Mouse (Mus musculus): ENCODE results near the gene Rfxap.

Gene Rfxap

GRCm38 (mm10) chr3:54807666-54808217 is at the start of gene Rfxap:
Gene Rfxap, minus strand, starts transcription at chr3:54807791.
- peak; percentile 97 for DNase-seq (ENCODE audit: low read depth, low spot score)

- no peak for DNase-seq (ENCODE audit: low read depth, low spot score)
These were observed 27.8 kb upstream of the Rfxap start for GRCm38 (mm10) chr3:54835421-54835820.

GRCm38 (mm10) chr3:54832491-54832890 is 24.9 kb upstream of the Rfxap start:
- no peak for DNase-seq (ENCODE audit: low read depth, low spot score)

GRCm38 (mm10) chr3:54822526-54822925 is 14.9 kb upstream of the Rfxap start:
- DNase-seq (ENCODE audit: low read depth, low spot score): no peak

DNA sequence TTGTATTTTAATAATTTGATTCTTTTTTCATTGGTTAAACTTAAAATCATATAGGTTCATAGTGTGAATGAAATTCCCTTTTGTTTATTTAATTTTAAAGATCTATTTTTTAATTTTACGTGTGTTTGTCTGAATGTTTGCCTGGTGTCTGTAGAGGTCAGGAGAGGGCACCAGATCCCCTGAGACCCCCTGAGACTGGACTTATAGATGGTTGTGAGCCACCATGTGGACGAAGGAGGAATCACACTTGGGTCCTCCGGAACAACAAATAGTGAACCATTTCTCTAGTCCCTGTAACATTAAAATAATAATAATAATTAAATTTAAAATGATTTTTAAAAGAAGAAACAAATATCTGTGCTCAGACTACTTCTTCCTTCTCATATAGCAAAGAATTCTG is 7.7 kb upstream of the Rfxap start:
- peak; percentile 75 for DNase-seq (ENCODE audit: low read depth, low spot score)

- DNase-seq (ENCODE audit: low read depth, low spot score): no peak
These were observed 7.0 kb upstream of the Rfxap start for GRCm38 (mm10) chr3:54814622-54815021.

- DNase-seq (ENCODE audit: low read depth, low spot score): no peak
These were observed 5.9 kb upstream of the Rfxap start for GRCm38 (mm10) chr3:54813418-54813988.

GRCm38 (mm10) chr3:54811616-54812015 is 4.0 kb upstream of the Rfxap start:
- no peak for DNase-seq (ENCODE audit: low read depth, low spot score)

- no peak for DNase-seq (ENCODE audit: low read depth, low spot score)
These were observed 1.5 kb upstream of the Rfxap start for GRCm38 (mm10) chr3:54809111-54809510.

DNA sequence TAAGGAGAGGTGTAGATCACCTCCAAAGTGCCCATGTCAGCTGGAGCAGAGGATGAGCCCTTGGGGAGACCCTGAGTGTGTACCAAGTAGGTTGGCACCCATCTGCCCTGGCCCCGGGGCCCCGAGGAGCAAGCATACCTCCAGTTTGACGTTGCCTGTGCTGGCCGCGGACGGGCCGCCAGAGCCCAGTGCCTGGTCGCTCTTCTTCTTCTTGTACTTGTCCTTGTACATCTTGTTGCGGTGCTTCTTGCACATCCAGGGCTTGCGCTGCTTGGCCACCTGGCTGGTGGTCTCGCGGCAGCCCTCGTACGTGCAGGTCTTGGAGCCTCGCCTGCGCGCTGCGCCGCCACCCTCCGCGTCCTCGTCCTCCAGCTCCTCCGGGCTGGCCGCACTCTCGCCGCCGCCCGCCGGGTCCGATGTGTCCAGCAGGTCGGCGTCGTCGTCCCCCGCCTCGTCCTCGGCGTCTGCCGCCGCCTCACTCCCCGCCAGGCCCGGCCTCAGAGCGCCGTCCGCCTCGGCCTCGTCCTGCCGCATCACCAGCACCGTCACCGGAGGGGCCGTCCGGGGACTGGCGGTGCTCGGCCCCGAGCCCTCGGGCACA is 430 bp downstream of the Rfxap start:
- no peak for DNase-seq (ENCODE audit: low read depth, low spot score)

- no peak for DNase-seq (ENCODE audit: low read depth, low spot score)
These were observed 3.9 kb downstream of the Rfxap start for GRCm38 (mm10) chr3:54803713-54804112.

GRCm38 (mm10) chr3:54797211-54797610 is 10.4 kb downstream of the Rfxap start:
- DNase-seq (ENCODE audit: low read depth, low spot score): peak; percentile 48

DNA sequence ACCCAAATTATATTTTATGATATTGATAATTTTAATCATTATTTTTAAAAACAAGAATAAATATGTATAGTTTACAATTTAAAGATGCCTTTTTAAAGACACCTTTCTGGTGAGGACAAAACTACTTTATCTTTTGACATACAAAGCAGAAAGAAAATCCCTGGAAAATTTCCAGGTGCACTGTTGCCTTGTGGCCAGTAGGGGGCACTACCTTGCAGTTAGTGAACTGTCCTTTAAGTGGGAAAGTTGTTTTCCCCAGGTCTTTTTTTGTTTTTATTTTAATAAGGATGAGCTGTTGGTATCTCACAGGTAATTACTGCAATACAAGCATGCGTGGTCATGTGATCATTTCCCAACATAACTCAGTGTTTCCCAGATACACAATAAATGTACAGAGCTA is 11.8 kb downstream of the Rfxap start:
- no peak for DNase-seq (ENCODE audit: low read depth, low spot score)

- DNase-seq (ENCODE audit: low read depth, low spot score): no peak
These were observed 12.2 kb downstream of the Rfxap start for GRCm38 (mm10) chr3:54795379-54795778.

- DNase-seq (ENCODE audit: low read depth, low spot score): no peak
These were observed 13.8 kb downstream of the Rfxap start for GRCm38 (mm10) chr3:54793762-54794161.

DNA sequence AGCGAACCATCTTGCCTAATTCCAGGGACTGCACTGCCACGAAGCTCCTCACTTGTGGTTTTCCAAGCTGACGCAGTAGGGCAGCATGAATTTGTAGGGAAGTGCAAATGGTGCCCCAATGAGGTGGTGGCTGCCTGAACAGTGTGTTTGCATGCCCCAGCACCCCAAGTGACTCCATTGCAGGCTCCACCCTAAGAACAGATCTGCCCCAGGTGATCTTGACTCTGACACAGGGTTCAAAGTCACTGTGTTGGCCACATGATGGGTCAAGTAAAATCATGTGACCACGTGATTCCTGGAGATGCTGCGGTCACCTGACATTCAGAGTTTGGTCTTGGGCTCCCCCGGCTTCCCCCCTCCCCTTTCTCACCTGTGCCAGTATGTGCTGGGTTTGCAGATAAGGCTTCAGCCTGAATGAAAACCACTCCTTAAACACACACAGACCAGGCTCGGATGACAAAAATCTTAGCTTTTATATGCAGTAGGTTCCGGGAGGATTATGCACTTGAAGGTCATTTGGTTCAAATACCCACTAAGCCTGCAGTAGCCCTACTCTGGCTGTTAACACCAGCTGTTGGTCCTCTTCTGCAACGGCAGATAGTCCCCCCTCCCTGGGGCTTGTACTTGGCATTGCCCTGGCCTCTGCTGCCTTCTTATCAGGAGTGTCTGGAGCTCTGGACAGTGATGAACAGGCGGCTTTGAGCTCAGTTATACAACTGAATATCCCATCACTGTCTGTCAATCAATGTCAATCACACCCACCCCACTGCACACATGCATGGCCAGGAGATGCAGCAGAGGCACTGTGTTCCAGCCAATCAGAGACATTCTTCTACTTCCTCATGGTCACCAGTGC is 15.5 kb downstream of the Rfxap start:
- DNase-seq (ENCODE audit: low read depth, low spot score): no peak

DNA sequence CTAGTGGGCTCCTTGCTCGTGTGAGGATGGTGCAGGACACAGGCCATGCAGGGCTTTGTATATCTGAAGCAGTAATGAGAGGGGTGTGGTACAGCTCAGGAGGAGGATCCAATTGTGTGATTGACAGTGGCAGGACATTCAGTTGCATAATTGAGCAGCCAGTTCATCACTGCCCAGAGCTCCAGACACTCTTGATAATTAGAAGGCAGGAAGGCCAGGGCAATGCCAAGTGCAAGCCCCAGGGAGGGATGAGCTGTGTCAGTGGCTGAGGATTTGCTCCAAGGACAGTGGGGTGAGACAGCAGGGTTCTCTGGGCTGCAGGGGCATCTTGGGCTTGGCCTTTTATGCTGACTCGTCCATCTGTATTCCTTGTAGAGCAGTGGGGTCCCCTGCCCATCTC is 17.0 kb downstream of the Rfxap start:
- DNase-seq (ENCODE audit: low read depth, low spot score): no peak

DNA sequence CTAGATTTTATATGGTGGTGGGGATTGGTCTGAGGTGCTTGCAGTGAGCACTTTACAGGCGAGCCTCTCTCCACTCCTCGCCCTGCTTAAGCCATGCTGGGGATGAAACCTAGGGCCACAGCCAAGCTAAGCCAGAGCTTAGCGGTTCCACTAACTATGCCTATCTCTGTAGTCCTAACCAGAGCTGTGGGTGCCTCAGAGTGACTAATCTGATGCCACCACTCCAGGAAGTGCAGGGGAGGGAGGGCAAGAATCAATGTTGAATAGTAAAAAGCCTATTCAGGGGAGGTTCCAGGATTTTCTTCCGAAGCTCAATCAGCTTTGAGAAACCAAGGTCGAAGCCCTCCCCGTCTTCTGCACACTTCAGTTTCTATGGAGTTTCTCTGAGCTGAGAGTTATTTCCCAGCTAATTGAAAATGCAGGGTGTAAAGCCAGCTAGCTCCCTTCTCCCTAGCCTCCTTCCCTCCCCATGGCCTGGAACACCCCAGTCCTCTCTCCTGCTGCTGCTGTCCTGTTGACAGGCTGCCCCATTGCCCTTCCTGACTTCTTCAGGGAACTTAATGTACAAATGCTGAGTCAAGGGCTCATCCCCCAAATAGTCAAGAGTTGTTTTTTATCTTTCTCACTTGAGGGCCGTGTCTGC is 31.5 kb downstream of the Rfxap start:
- DNase-seq (ENCODE audit: low read depth, low spot score): no peak

- DNase-seq (ENCODE audit: low read depth, low spot score): no peak
These were observed 34.0 kb downstream of the Rfxap start for GRCm38 (mm10) chr3:54773613-54774012.

DNA sequence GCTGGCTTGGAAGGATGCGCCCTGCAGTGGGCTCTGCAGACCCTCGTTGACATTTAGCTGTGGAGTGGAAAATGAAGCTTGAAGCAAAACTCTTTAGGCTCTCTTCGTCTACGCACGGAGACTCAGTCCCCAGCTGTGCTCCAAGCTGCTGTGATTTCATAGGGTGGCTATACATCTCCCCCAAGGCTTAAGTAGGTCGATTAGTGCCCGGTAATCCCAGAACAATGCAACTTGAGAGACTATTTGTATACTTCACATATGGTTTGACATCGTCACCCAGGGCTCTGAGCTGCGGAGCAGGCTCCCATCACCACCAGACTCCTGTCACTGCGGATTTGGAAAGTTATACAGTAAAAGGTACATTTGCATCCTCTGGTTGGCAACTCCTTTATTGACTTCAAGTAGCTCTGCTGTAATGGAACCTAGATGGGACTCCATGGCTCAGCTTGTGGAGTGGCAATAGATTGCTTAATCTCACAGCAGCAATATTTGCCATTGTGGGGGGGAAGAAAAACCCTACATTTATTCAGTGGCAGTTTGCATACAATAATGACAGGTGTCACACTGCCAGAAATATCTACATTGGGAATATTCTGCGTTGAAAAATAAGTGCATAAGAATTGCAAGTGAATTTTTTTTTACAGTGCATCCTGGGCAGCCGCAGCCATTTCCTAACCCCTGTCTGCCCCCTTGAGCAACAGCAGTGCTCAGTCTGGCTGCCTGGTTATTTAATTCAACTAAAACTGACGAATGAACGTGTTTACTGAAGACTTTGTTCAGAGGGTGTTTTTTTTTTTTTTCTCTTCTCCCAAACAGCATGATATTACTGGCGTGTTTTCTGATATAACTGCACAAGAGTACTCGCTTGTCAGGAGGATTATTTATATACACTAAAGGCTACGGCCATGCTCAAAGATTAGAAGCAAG is 38.0 kb downstream of the Rfxap start:
- DNase-seq (ENCODE audit: low read depth, low spot score): no peak

DNA sequence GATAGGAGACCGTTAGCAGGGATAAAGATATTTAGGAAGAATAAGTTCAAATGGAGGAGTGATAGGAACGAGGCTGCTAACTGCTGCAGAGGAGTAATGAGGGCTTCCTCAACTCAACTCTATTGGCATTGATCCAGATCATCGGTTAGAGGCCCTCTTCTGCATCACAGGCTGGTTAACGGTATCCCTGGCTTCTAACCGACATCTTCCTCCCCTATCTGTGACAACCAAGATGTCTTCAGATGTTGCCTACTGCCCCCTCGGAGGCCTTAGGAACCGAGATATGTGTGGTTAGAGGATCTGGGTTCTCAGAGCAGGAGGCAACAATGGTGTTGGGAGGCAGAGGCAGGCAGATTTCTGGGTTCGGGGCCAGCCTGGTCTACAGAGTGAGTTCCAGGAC is 39.0 kb downstream of the Rfxap start:
- no peak for DNase-seq (ENCODE audit: low read depth, low spot score)

Measured in mesoderm, embryonic 11.5 days (tissue).